Mouse (Mus musculus) heart, adult 2 months (tissue): Measurements from ENCODE around the gene Mapkap1.

Source experiments
- CTCF ChIP-seq: fragments of 200-600 bp; IDR thresholded peaks from 2 replicates; pipeline ENCODE4 v1.8.1; 2022; ENCODE audit warnings: antibody characterized with exemption, mild to moderate bottlenecking, moderate library complexity
- EP300 ChIP-seq: fragments of 200-500 bp; IDR thresholded peaks from 2 replicates; pipeline ENCODE4 v1.6.1; 2011; ENCODE audit warnings: low read depth, low read length, control low read depth; ENCODE audit not compliant: insufficient read depth
- POLR2A ChIP-seq: fragments of 200-500 bp; IDR thresholded peaks from 2 replicates; pipeline ENCODE4 v1.6.1; 2011; ENCODE audit warnings: mild to moderate bottlenecking, low read depth, low read length, control low read depth; ENCODE audit not compliant: insufficient read depth

DNA sequence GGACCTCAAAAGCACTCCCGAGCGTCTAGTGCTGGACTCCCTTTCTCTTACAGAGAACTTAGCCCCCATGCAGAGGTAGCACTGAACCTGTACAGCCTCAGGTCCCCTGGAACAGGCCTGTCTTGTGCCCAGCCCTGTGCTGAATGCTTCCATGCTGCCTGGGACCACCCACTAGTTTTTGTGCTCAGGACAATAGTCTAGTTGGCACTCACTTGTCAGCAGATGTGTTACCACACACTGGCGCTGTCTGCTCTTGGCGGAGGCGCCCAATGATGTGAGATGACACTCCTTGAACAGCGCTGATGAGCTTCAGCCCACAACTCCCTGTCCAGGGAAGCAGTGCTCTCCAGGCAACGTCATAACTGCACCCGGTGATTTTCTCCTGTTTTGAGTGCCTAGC is 182.0 kb downstream of the Mapkap1 start:
- TF ChIP-seq EP300 (no peak), CTCF (no peak), POLR2A (no peak)
